Mouse (Mus musculus) fibroblast of lung, adult 2 months (primary cell): ENCODE data around the gene Slc25a11.
A peak's percentile ranks its signal among the peaks of the same experiment; 100 is the strongest.

Experiments used
- DNase-seq: peaks from one replicate; pipeline ENCODE4 v3.0.0-alpha.2; 2011; ENCODE audit warnings: low read depth

The Slc25a11 gene

GRCm38 (mm10) chr11:70621972-70622814 is 25.1 kb downstream of the Slc25a11 start:
- DNase-seq, result peak; percentile 40

DNA sequence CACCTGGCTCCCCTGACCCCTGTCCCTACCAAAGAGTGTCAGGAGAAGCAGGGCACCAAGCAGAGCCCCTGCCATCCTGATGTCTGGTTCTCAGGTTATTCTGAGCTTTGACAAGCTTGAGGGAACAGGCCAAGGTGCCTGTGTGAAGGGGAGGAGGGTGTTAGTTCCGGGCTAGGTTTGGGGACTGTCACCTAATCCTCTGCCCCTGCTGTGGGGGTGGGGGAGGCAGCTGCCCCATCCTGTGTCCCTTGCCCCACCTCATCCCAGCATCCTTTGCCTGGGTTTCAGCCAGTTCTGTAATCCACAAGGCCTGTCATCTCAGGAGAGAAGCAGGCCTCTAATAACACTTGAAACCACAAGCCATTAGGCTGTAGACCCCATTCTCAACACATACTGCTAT is 28.2 kb downstream of the Slc25a11 start, which contains the start of gene Chrne:
Gene Chrne (minus strand): TSS at position 116 of the 400 bp plus-strand sequence.
- DNase-seq, result no peak

DNA sequence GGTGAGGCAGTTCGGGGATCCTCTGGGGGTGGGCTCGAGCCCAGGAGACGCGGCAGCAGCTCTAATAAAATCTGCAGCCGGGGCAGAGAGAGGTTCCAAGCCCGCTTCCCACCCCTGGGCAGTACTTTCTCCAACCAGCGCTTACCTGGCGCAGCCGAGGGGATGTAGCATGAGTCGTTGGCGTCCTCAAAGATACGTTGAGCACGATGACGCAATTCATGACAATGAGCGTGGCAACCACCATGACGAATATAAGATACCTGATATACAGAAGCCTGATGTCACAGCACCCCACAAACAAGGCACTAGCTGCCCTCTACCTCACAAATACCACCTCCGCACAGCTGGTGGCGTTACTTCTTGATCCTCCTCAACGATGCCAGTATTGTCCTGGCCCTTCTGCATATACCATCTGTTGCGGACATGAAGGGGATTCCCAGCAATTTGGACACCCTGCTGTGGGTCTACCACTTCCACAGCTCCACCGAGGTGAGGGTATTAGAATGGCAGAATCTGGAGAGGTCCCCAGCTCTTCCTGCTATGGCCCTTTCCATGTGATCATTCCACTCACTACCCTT is 31.7 kb downstream of the Slc25a11 start, which contains the start of gene 4930544D05Rik:
Gene 4930544D05Rik (plus strand): TSS at position 333 of the 578 bp plus-strand sequence.
- DNase-seq, result no peak

- peak; percentile 39 for DNase-seq
These were observed 32.2 kb downstream of the Slc25a11 start for GRCm38 (mm10) chr11:70615074-70615473.

DNA sequence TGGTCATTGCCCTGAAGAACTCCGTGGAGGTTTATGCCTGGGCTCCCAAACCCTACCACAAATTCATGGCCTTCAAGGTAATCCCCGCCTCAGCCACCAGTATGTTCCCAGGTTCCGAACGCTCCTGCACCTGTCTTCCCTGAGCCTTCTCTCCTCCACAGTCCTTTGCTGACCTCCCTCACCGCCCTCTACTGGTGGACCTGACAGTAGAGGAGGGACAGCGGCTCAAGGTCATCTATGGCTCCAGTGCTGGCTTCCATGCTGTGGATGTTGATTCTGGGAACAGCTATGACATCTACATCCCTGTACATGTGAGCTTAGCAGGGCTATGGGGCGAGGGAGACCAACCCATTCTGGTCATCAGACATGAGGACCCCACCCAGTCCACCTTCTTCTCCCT is 34.8 kb downstream of the Slc25a11 start:
- DNase-seq, result no peak

DNA sequence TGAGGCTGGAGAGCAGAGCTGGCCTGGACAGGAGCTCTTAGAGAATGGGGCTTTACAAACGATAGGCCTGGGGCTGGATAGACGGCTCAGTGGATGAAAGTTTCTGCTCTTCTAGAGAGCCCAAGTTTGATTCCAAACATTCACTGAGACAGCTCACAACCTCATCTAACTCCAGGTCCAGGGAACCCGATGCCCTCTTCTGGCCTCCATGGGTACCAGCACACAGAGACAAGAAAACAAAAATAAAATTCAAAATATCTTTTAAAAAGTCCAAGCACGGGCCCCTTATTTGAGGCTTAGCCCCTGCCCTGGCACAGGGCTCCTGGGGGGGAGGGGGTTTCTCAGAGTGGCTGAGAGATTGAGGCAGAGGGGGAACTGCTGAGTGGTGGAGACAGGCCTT is 36.5 kb downstream of the Slc25a11 start:
- DNase-seq, result no peak

DNA sequence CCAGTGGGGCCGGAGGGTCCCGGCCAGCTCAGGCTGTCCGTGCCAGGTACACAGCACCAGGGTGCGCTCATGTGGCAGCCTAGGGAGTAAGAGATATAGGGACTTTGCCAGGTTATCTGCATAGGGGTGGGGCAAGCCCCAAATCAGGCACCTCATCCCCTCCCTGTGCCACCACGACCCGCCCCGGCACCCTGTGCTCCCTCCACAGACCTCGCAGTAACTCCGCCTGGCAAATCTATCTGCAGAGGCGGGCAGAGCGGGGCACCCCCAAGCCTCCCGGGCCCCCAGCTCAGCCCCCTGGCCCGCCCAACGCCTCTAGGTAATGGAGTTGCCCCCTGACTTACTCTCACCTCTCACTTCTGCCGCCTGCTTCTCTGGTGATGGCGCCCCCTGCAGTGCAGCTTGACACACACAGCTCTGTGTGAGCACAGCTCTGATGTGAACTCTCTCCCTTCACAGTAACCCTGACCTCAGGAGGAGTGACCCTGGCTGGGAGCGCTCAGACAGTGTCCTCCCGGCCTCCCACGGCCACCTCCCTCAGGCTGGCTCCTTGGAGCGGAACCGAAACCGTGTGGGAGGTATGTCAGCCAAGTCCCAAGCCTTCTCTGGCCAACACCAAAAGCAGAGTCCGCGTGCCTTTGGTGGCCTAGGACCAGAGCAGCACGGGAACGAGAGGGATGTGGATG is 38.8 kb downstream of the Slc25a11 start:
- no peak for DNase-seq

DNA sequence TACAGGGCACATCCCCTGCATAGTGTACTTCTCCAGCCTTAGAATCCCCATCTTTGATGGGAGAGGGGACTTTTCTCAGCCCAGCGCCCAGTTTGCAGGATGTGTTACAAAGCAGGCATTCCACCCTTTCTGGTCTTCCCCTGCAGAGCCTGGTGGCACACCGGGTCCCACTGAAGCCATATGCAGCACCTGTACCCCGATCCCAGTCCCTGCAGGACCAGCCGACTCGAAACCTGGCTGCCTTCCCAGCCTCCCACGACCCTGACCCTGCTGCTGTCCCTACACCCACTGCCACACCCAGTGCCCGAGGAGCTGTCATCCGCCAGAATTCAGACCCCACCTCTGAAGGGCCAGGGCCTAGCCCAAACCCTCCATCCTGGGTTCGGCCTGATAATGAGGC is 39.7 kb downstream of the Slc25a11 start:
- DNase-seq, result no peak

DNA sequence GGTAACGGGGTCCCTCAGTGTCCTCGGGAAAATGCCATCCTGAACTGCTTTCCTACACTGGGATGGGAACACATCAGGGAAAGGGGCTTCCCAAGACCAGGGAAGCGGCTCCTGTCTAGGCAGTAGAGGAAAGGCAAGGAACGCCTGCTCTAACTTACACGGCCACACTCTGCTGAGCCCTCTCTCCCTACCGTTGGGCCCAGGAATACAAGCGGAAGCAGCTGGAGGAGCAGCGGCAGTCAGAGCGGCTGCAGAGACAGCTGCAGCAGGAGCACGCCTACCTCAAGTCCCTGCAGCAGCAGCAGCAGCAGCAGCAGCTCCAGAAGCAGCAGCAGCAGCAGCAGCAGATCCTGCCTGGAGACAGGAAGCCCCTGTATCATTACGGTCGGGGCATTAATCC is 40.6 kb downstream of the Slc25a11 start:
- no peak for DNase-seq

- peak; percentile 44 for DNase-seq
These were observed 42.2 kb downstream of the Slc25a11 start for GRCm38 (mm10) chr11:70605024-70605566.

- no peak for DNase-seq
These were observed 48.8 kb downstream of the Slc25a11 start for GRCm38 (mm10) chr11:70598451-70598953.

GRCm38 (mm10) chr11:70597301-70597700 is 50.0 kb downstream of the Slc25a11 start:
- DNase-seq, result no peak

DNA sequence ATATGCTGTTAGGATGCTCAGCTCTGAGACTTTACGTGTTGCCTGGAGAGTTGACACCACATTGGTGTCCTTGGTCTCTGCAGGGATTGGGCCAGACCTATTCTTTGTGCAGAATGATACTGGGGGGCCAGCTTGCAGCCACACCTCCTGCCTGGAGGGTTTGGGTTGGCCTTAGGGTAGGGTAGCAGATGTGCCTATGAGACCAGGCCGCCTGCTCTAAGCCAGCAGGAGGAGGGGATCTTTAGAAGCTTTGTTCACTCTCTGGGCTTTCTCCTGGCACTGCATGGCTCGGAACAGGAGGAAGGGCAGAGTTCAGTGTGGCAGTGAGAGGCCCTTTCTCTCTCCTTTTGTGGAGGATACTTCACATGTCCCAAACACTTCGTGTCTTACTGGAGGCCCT is 51.2 kb downstream of the Slc25a11 start:
- DNase-seq, result no peak

DNA sequence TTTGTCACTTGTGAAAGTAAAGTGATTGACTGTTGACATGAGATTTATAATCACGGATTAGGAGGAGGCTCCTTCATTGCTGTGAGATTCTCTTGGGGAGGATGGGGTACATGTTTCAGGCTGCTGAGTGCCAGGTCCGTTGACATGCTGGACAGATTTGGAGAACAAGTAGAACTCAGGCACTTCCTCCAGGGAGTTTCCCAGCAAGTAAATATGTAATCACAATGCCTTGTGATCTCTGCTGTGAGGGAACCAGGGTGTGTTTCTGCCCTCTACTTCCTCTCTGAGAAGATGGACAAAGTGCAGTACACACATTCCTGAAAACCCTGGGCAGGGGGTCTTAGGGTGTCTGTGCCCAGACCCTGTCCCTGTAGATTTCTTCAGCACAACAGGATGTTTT is 51.6 kb downstream of the Slc25a11 start:
- no peak for DNase-seq

- no peak for DNase-seq
These were observed 52.9 kb downstream of the Slc25a11 start for GRCm38 (mm10) chr11:70594253-70594989.
